Comparison of ENCODE assay signal across 14 mouse cellular contexts in the genomic region with DNA sequence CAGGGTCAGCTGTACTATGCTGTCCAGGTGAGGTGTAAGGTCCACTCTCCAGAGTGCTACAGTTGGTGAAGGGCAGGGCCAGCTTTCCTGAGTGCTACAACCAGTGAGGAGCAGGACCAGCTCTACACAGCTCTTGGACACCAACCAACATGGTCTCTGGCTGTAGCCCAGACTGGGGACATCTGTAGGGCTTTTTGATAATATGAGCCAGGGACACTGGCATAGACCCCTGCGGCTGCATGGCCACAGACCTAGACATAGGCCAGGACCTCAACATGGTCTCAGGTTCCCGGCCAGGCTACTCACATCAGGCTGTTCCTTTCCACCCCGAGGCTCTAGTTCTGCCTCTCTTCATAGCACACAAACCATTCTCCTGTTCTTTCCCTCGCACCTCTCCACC.
"Had no signal": no experiment of that assay in that cellular context is flagged by ENCODE, and none has a peak within 500 bp of the region (broad histone marks: within the 10 kb centered on the region; RNA-seq: fewer than 3 reads in every experiment).

No protein-coding gene starts in this region.

- DNase-seq: lung, embryonic 14.5 days; lung, postnatal 10 days; lung, postnatal 4 days; midbrain, embryonic 14.5 days; right cerebral cortex, postnatal 14 days; thymus, adult 2 months; thymus, postnatal 25 days; thymus, postnatal 4 days had no signal

- ATAC-seq: midbrain, embryonic 16.5 days had no signal

- H3K4me3 ChIP-seq: midbrain, embryonic 10.5 days; midbrain, embryonic 12.5 days; neural tube, embryonic 12.5 days; stomach, embryonic 15.5 days had no signal

- H3K27ac ChIP-seq: midbrain, embryonic 10.5 days; midbrain, embryonic 12.5 days; neural tube, embryonic 12.5 days; stomach, embryonic 15.5 days; stomach, postnatal 0 days had no signal
